Mouse (Mus musculus) testis, adult 2 months (tissue): ENCODE data around the gene Tubgcp6. TPM values are rescaled to one million over a fixed set of nuclear protein-coding genes. Genes with fewer than 3 reads are reported as not detected.

Experiments used
- H3K27ac ChIP-seq: fragments of 200-500 bp; 2 replicates; pipeline ENCODE4 v1.5.1; 2012; ENCODE audit warnings: low read depth, low read length; ENCODE audit not compliant: control insufficient read depth, insufficient read depth
- H3K27me3 ChIP-seq: fragments of 200-500 bp; 2 replicates; pipeline ENCODE4 v1.6.1; 2012; ENCODE audit warnings: mild to moderate bottlenecking, low read length, moderate library complexity; ENCODE audit not compliant: control insufficient read depth, insufficient read depth
- H3K36me3 ChIP-seq: fragments of 200-500 bp; 2 replicates; pipeline ENCODE4 v1.6.1; 2012; ENCODE audit warnings: mild to moderate bottlenecking, low read length; ENCODE audit not compliant: control insufficient read depth, insufficient read depth
- H3K4me1 ChIP-seq: fragments of 200-500 bp; 2 replicates; pipeline ENCODE4 v1.6.1; 2012; ENCODE audit warnings: low read length; ENCODE audit not compliant: control insufficient read depth, insufficient read depth
- H3K4me3 ChIP-seq: fragments of 200-500 bp; 2 replicates; pipeline ENCODE4 v1.5.1; 2012; ENCODE audit warnings: low read depth, mild to moderate bottlenecking, low read length, moderate library complexity, mixed read lengths; ENCODE audit not compliant: control insufficient read depth
- CTCF ChIP-seq: fragments of 200-500 bp; IDR thresholded peaks from 2 replicates; pipeline ENCODE4 v1.5.1; 2012; ENCODE audit warnings: low read depth, mild to moderate bottlenecking, inconsistent platforms, low read length, moderate library complexity; ENCODE audit not compliant: control insufficient read depth, insufficient read depth, insufficient replicate concordance
- POLR2A ChIP-seq: fragments of 200-500 bp; IDR thresholded peaks from 2 replicates; pipeline ENCODE4 v1.6.1; 2012; ENCODE audit warnings: low read depth, mild to moderate bottlenecking, inconsistent platforms, low read length, moderate library complexity; ENCODE audit not compliant: control insufficient read depth
- polyA plus RNA-seq: library from polyadenylated mRNA; depleted of rRNA; stranded (reverse); fragments of >200 nt; gene quantifications from 2 replicates; pipeline ENCODE4 v1.2.3, GENCODE M21; 2012

The Tubgcp6 gene
- polyA plus RNA-seq, 1 experiment, result 9.9 TPM

DNA sequence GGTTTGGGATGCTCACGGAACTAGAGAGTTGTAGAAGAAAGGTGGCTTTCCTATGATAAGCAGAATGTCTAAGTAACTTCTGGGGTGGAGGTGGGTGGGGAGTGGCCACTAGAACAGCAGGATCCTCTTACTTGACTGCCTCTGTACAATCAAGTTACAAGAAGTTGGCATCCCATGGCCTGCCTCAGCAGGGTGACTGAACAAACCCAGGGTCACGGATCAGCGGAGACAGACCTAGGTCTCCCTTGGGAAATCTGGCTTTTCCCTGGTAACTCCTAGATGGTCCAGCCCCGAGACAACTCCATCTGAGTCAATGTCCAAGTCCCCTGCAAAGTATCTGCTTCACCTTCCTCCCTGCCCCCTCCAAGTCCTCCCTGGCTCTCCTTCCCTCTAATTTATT, 25.0 kb upstream of the Tubgcp6 start:
- Histone ChIP-seq H3K27me3 (no peaks in the 10 kb centered on the region; the same call in 1 of the 2 replicates), H3K27ac (no peak overlapping the region), H3K4me3 (no peak overlapping the region), H3K36me3 (no peaks in the 10 kb centered on the region), H3K4me1 (peaks cover 44% of the 10 kb centered on the region)
- no peak for TF ChIP-seq POLR2A

DNA sequence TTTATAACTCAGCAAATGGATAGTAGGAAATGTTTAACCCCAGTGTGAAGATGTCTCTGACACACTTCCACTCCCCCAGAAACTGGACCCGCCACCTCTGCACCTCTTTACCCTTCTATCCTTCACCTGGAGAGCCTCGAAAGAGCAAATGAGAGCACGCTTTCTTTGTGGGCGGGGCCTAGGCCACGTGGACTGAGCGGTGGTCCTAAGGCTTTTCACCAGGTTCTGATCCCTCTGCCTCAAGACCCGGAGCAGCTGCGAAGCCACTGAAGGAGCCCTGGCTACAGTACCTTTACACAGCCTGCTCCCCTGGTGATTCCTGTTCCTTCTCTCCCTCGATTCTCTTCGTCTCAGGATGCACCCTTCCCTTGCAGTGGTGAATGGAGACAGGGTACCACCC, 24.5 kb upstream of the Tubgcp6 start:
- Histone ChIP-seq H3K4me1 (peaks cover 40% of the 10 kb centered on the region), H3K4me3 (no peak overlapping the region), H3K27me3 (no peaks in the 10 kb centered on the region; the same call in 1 of the 2 replicates), H3K36me3 (no peaks in the 10 kb centered on the region), H3K27ac (no peak overlapping the region)
- TF ChIP-seq CTCF (no peak), POLR2A (no peak)

DNA sequence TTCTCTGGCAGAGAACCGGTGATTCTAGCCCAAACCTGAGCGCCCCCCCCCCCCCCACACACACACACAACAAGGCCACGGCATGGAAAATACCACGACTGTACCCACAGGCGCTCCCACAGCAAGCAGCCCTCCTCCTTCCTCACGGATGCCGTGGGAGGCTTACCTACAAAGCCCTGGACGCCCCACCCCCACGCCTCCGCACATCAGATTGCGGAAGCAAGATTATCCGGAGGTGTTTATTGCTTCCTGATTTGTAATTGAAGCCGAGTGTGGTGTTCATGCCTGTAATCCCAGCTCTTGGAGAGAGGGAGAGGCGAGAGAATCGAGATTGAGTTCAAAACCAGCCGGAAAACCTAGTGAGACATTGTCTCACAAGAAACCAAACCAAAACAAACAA, 24.1 kb upstream of the Tubgcp6 start:
- Histone ChIP-seq H3K27ac (no peak overlapping the region), H3K36me3 (no peaks in the 10 kb centered on the region), H3K27me3 (no peaks in the 10 kb centered on the region; the same call in 1 of the 2 replicates), H3K4me1 (peaks cover 36% of the 10 kb centered on the region), H3K4me3 (no peak overlapping the region; the same call in 1 of the 2 replicates)
- no peak for TF ChIP-seq CTCF
- TF ChIP-seq POLR2A, result no peak

DNA sequence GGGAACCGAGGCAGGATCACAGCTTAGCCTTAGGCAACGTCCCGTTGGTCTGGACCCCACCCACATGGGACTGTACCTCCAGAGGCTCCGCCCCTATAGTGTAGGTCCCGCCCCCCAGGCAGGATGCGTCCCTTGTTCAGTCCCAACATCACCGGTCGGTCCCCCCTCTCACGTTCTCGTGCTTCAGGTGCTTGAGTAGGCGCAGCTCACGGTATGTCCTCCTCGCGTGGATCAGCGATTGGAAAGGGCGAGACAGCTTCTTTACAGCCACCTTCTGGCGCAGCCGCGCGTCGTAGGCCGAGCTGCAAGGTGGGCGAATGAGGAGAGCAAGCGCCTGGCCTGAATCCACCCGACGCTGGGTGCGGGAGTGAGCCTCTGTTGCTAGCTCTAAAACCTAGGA, 23.6 kb upstream of the Tubgcp6 start:
- H3K27me3 ChIP-seq, result no peaks in the 10 kb centered on the region; the same call in 1 of the 2 replicates
- H3K36me3 ChIP-seq, result no peaks in the 10 kb centered on the region
- no peak for TF ChIP-seq POLR2A
- no peak; the same call in 1 of the 2 replicates for TF ChIP-seq CTCF
- no peak overlapping the region for H3K27ac ChIP-seq
- H3K4me1 ChIP-seq, result peaks cover 36% of the 10 kb centered on the region
- H3K4me3 ChIP-seq, result peak overlapping the region; percentile 50

DNA sequence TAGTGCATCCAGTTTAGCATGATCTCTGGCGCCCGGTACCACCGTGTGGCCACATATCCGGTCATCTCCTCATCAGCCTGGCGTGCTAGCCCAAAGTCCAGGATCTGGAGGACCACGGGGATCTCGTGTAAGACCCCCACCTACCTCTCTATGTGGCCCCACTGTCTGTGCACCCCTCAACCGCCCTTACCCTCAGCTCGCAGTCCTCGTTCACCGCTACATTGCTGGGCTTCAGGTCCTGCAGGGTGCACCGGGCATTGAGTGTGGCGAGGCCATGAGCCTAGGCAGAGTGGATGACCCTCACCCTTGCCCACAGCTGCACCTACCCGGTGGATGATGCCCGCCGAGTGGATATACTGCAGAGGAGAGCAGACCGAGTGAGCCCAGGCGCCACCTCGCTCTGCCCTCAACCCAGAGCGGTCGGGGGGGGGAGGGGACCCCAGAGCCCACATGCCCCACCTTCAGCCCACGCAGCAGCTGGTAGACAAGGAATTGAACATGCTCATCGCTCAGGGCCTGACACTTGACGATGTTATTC, 23.0 kb upstream of the Tubgcp6 start:
- TF ChIP-seq CTCF (no peak), POLR2A (no peak)
- Histone ChIP-seq H3K4me1 (peaks cover 39% of the 10 kb centered on the region), H3K36me3 (no peaks in the 10 kb centered on the region), H3K4me3 (no peak overlapping the region; the same call in 1 of the 2 replicates), H3K27me3 (no peaks in the 10 kb centered on the region; the same call in 1 of the 2 replicates), H3K27ac (no peak overlapping the region)

DNA sequence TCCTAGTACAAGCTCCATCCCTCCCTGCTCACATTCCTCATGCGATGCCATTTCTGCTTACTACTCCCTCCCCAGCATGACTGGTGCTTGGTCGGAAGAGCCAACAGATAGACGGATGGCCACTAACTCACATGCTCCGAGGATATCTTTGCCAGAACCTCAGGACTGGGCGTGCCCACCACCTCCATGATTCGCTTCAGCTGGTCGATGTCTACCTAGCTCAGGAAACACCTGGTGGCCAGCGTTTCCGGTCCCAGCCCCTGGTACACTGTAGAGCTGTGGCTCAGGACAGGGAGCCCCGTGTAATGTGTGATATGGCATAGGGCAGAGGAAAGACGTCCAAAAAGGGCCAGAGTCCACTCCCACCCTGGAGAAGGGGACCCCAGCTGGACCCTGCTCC, 22.1 kb upstream of the Tubgcp6 start:
- Histone ChIP-seq H3K36me3 (no peaks in the 10 kb centered on the region), H3K27ac (no peak overlapping the region), H3K4me1 (peaks cover 46% of the 10 kb centered on the region), H3K27me3 (no peaks in the 10 kb centered on the region; the same call in 1 of the 2 replicates), H3K4me3 (no peak overlapping the region)
- TF ChIP-seq POLR2A, result no peak
- no peak for TF ChIP-seq CTCF

DNA sequence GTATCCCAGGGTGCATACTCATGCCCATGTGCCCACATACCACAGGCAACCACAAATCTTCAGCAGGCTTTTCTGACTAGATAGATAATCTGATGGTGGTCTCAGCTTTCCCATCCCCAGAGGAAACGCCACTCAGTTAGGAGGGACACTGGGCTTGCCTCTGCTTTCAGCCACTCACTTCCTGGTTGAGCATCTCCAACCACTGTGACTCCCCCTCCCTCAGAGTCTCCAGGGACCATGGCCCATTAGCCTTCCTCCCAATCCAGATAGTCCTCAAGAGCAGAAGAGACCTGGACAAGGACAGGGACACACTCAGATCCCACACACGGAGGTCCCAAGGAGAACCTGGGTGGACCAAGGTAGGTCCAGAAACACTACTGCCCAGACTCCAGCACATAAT, 20.2 kb upstream of the Tubgcp6 start:
- Histone ChIP-seq H3K27me3 (no peaks in the 10 kb centered on the region; the same call in 1 of the 2 replicates), H3K36me3 (no peaks in the 10 kb centered on the region), H3K4me3 (no peak overlapping the region), H3K4me1 (peaks cover 32% of the 10 kb centered on the region), H3K27ac (no peak overlapping the region)
- TF ChIP-seq POLR2A (no peak), CTCF (no peak)
